Mouse (Mus musculus): Measurements from ENCODE around the gene Plekhm1. TPM values are rescaled to one million over a fixed set of nuclear protein-coding genes. Genes with fewer than 3 reads are reported as not detected.
A peak's percentile ranks its signal among the peaks of the same experiment; 100 is the strongest.

Gene Plekhm1
- total and polyA plus RNA-seq, 3 experiments = 3.4 to 10.0 TPM; not detected in 1

- TF ChIP-seq JUND (IDR thresholded peaks at IDR 0.05; ENCODE audit: low read depth, low read length) (no peak), MYC (IDR thresholded peaks at IDR 0.05; ENCODE audit: low read depth, low read length) (no peak), BHLHE40 (IDR thresholded peaks at IDR 0.05; ENCODE audit: borderline replicate concordance, low read depth, low read length) (no peak), POLR2AphosphoS2 (IDR thresholded peaks at IDR 0.05; ENCODE audit: low read length) (no peak; the same call in 1 of the 2 replicates), CHD1 (IDR thresholded peaks at IDR 0.05; ENCODE audit: low read depth, low read length) (no peak), SMC3 (IDR thresholded peaks at IDR 0.05; ENCODE audit: low read depth, low read length) (no peak), MAX (IDR thresholded peaks at IDR 0.05; ENCODE audit: low read length) (no peak), POLR2A (IDR thresholded peaks at IDR 0.05; ENCODE audit: control insufficient read depth in 1 of 2, insufficient read depth in 1 of 2, low read depth in 1 of 2, low read length in 2 of 2, poor library complexity in 1 of 2) (peak in 1 of 2 experiments; percentile 52; a peak in 2 of 4 replicates)
Measured at GRCm38 (mm10) chr11:103363214-103364148, 49.0 kb downstream of the Plekhm1 start, which contains the start of gene Arhgap27 (continued).

GRCm38 (mm10) chr11:103362521-103363181 is 49.8 kb downstream of the Plekhm1 start:
- peaks cover 5% of the 10 kb centered on the region; the same call in 1 of the 2 replicates for H3K79me2 ChIP-seq (ENCODE audit: control insufficient read depth, insufficient read depth, low read length, poor library complexity)
- H3K27ac ChIP-seq (ENCODE audit: control insufficient read depth, low read depth, low read length) = peak overlapping the region; percentile 32
- no peak for TF ChIP-seq MAZ (IDR thresholded peaks at IDR 0.05; ENCODE audit: low read depth, low read length)
- TF ChIP-seq HCFC1 (IDR thresholded peaks at IDR 0.05; ENCODE audit: low read depth, low read length) = peak; percentile 1; the same call in 1 of the 2 replicates
- peak in 1 of 2 experiments; percentile 12; a peak in 1 of 4 replicates for TF ChIP-seq POLR2A (IDR thresholded peaks at IDR 0.05; ENCODE audit: control insufficient read depth in 1 of 2, insufficient read depth in 1 of 2, low read depth in 1 of 2, low read length in 2 of 2, poor library complexity in 1 of 2)
- TF ChIP-seq CTCF (IDR thresholded peaks at IDR 0.05 in 2 of 3, conservative IDR thresholded peaks at IDR 0.05 in 1 of 3; ENCODE audit: control insufficient read depth in 1 of 3, insufficient read depth in 1 of 3, low read depth in 2 of 3, low read length in 3 of 3, poor library complexity in 1 of 3, severe bottlenecking in 1 of 3) = peak in 2 of 3 experiments; percentile 3 to 29; a peak in 1 of 6 replicates
- 0 out of 2 replicates have a peak, but pooled peaks have one; percentile 1 for TF ChIP-seq SMC3 (IDR thresholded peaks at IDR 0.05; ENCODE audit: low read depth, low read length)
- TF ChIP-seq RCOR1 (IDR thresholded peaks at IDR 0.05; ENCODE audit: low read depth, low read length) = 0 out of 2 replicates have a peak, but pooled peaks have one; percentile 38
- TF ChIP-seq GATA1 (IDR thresholded peaks at IDR 0.05; ENCODE audit: low read depth, low read length) = no peak
- no peak for TF ChIP-seq TAL1 (IDR thresholded peaks at IDR 0.05; ENCODE audit: low read length)
- no peak for TF ChIP-seq TCF12 (IDR thresholded peaks at IDR 0.05; ENCODE audit: low read depth, low read length)
- TF ChIP-seq JUND (IDR thresholded peaks at IDR 0.05; ENCODE audit: low read depth, low read length) = no peak
- no peak for TF ChIP-seq MYB (IDR thresholded peaks at IDR 0.05; ENCODE audit: low read depth, low read length)
- 0 out of 2 replicates have a peak, but pooled peaks have one; percentile 14 for TF ChIP-seq UBTF (IDR thresholded peaks at IDR 0.05; ENCODE audit: borderline replicate concordance, insufficient read depth, low read depth, low read length)
- H3K27me3 ChIP-seq (ENCODE audit: control insufficient read depth in 1 of 2, insufficient read depth in 2 of 2, low read length in 2 of 2) = no peaks in the 10 kb centered on the region
- peak overlapping the region; percentile 72 for H3K9ac ChIP-seq (ENCODE audit: control insufficient read depth, low read depth, low read length, poor library complexity, severe bottlenecking)
- DNase-seq (ENCODE audit: low read depth, low spot score) = peak; percentile 81
- H3K4me3 ChIP-seq (ENCODE audit: control insufficient read depth in 1 of 2, insufficient read depth in 1 of 2, low read depth in 2 of 2, low read length in 2 of 2) = peak overlapping the region; percentile 90 to 93
- H3K36me3 ChIP-seq (ENCODE audit: control insufficient read depth in 1 of 2, insufficient read depth in 2 of 2, low read length in 2 of 2) = no peaks in the 10 kb centered on the region
- peaks cover 0 to 11% of the 10 kb centered on the region in 2 experiments; a peak in 2 of 4 replicates for H3K4me1 ChIP-seq (ENCODE audit: control insufficient read depth in 1 of 2, insufficient read depth in 2 of 2, low read length in 2 of 2)
- no peaks in the 10 kb centered on the region for H3K9me3 ChIP-seq (replicated peaks; ENCODE audit: insufficient read depth, low read length)

All from MEL (cell line).